ENCODE assay signal across 9 mouse cellular contexts in the genomic region with DNA sequence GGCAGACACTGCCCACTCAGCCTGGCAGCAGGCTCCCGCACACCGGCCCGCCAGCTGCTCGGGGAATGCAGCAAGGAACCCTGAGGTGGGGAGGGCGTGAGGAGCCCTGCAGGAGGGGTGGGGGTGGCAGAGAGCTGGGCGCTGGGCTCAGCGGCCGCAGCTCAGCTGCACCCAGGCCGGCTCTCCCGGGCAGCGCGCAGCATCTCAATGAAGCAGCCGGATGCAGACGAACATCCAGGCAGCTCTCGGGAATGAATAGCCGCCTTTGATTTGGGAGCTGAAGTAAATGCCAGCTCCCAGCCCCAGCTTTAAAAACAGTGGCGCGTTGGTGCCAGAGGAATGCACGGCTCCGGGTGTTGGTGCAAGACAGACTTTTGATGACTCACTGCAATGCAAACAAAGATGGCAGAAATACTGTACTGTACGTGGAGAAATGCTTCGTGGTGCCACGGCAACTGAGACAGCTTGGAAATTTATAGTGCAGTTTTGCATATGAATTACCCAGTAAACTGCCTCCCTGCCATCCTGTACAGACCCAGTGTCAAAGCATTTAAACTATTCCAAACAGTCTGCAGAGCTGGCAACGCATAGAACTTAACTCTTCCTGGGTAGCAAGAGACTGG. TPM values are rescaled to one million over a fixed set of nuclear protein-coding genes. Genes with fewer than 3 reads are reported as not detected.
A peak's percentile ranks its signal among the peaks of the same experiment; 100 is the strongest.
DNase-seq lines count a peak whose midpoint lies in the region; ATAC-seq and TF ChIP-seq lines count a peak whose summit lies in the region.
"Had no signal": no experiment of that assay in that cellular context is flagged by ENCODE, and none has a peak within 500 bp of the region (broad histone marks: within the 10 kb centered on the region; RNA-seq: fewer than 3 reads in every experiment).

No protein-coding gene starts in this region.

- peaks cover 10% of the 10 kb centered on the region for H3K4me1 ChIP-seq in forebrain, embryonic 14.5 days (ENCODE audit: control insufficient read depth, insufficient read depth, low read length)
- H3K4me1 ChIP-seq in intestine, embryonic 16.5 days (ENCODE audit: control insufficient read depth, insufficient read depth, low read length), result peaks cover 15% of the 10 kb centered on the region
- H3K4me1 ChIP-seq in limb, embryonic 12.5 days (replicated peaks), result peaks cover 22% of the 10 kb centered on the region
- H3K4me1 ChIP-seq in midbrain, postnatal 0 days (ENCODE audit: insufficient read depth, low read length), result peaks cover 8% of the 10 kb centered on the region

- 0 out of 2 replicates have a peak, but pooled peaks cover 6% of the 10 kb centered on the region for H3K36me3 ChIP-seq in forebrain, embryonic 14.5 days (ENCODE audit: control insufficient read depth, insufficient read depth, low read length)
- H3K36me3 ChIP-seq in intestine, embryonic 16.5 days (ENCODE audit: control insufficient read depth, insufficient read depth, low read length), result no peaks in the 10 kb centered on the region
- peaks cover 6% of the 10 kb centered on the region; the same call in 1 of the 2 replicates for H3K36me3 ChIP-seq in limb, embryonic 12.5 days
- no peaks in the 10 kb centered on the region for H3K36me3 ChIP-seq in midbrain, postnatal 0 days (ENCODE audit: insufficient read depth, low read length)
- H3K36me3 ChIP-seq: G1E had no signal

- peak overlapping the region; percentile 70 for H3K4me3 ChIP-seq in forebrain, embryonic 14.5 days (ENCODE audit: low read depth, low read length)
- H3K4me3 ChIP-seq in intestine, embryonic 16.5 days (ENCODE audit: low read length), result peak overlapping the region; percentile 51
- H3K4me3 ChIP-seq in limb, embryonic 12.5 days (replicated peaks), result peak overlapping the region; percentile 72
- H3K4me3 ChIP-seq in midbrain, postnatal 0 days (ENCODE audit: low read depth, low read length), result peak overlapping the region; percentile 69

- WGBS in forebrain, embryonic 14.5 days, result 0% methylated on average over 24 of the region's 24 CpGs
- WGBS in intestine, embryonic 16.5 days, result 2% methylated on average over 24 of the region's 24 CpGs
- whole genome bisulfite sequencing in limb, embryonic 12.5 days, result 1% methylated on average over 24 of the region's 24 CpGs
- 2% methylated on average over 23 of the region's 24 CpGs for WGBS in midbrain, postnatal 0 days

- no peaks in the 10 kb centered on the region for H3K27me3 ChIP-seq in forebrain, embryonic 14.5 days (replicated peaks; ENCODE audit: control insufficient read depth, insufficient read depth, low read length)
- 0 out of 2 replicates have a peak, but pooled peaks cover 2% of the 10 kb centered on the region for H3K27me3 ChIP-seq in intestine, embryonic 16.5 days (replicated peaks; ENCODE audit: control insufficient read depth, insufficient read depth, low read length)
- peaks cover 58% of the 10 kb centered on the region for H3K27me3 ChIP-seq in limb, embryonic 12.5 days
- no peaks in the 10 kb centered on the region for H3K27me3 ChIP-seq in midbrain, postnatal 0 days (ENCODE audit: insufficient read depth, low read length)

- H3K9ac ChIP-seq in forebrain, embryonic 14.5 days (ENCODE audit: low read length), result peak overlapping the region; percentile 90
- peak overlapping the region; percentile 73 for H3K9ac ChIP-seq in intestine, embryonic 16.5 days (ENCODE audit: low read depth, low read length)
- peak overlapping the region; percentile 80 for H3K9ac ChIP-seq in limb, embryonic 12.5 days (replicated peaks)
- H3K9ac ChIP-seq in midbrain, postnatal 0 days (replicated peaks; ENCODE audit: low read length, poor library complexity, severe bottlenecking), result peak overlapping the region; percentile 79

- no peak for TF ChIP-seq CTCF in midbrain, postnatal 0 days (IDR thresholded peaks at IDR 0.05)

- intact Hi-C loops in gastrocnemius, postnatal 14 days (cut with DNase I; ENCODE audit: low total_unique reads), result no loop called here

- peak; percentile 86 for ATAC-seq in forebrain, embryonic 14.5 days
- peak; percentile 68 for ATAC-seq in intestine, embryonic 16.5 days
- 0 out of 2 replicates have a peak, but pooled peaks have one; percentile 1 for ATAC-seq in limb, embryonic 12.5 days (ENCODE audit: insufficient number of reproducible peaks, insufficient read depth, low FRiP score, low TSS enrichment, low read depth)
- peak; percentile 80 for ATAC-seq in midbrain, postnatal 0 days (ENCODE audit: low FRiP score)

- no peaks in the 10 kb centered on the region for H3K9me3 ChIP-seq in forebrain, embryonic 14.5 days (replicated peaks; ENCODE audit: control insufficient read depth, low read length)
- no peaks in the 10 kb centered on the region for H3K9me3 ChIP-seq in intestine, embryonic 16.5 days (ENCODE audit: control insufficient read depth, low read length)
- no peaks in the 10 kb centered on the region for H3K9me3 ChIP-seq in limb, embryonic 12.5 days
- H3K9me3 ChIP-seq in midbrain, postnatal 0 days (ENCODE audit: low read length), result no peaks in the 10 kb centered on the region
- H3K9me3 ChIP-seq: G1E had no signal

- H3K4me2 ChIP-seq in forebrain, embryonic 14.5 days (ENCODE audit: low read length), result peak overlapping the region; percentile 96
- H3K4me2 ChIP-seq in intestine, embryonic 16.5 days (ENCODE audit: low read depth, low read length), result peak overlapping the region; percentile 98
- peak overlapping the region; percentile 97 for H3K4me2 ChIP-seq in limb, embryonic 12.5 days
- peak overlapping the region; percentile 96 for H3K4me2 ChIP-seq in midbrain, postnatal 0 days (ENCODE audit: low read depth, low read length, poor library complexity, severe bottlenecking)

- H3K27ac ChIP-seq in forebrain, embryonic 14.5 days (ENCODE audit: low read depth, low read length), result peak overlapping the region; percentile 92
- H3K27ac ChIP-seq in intestine, embryonic 16.5 days (ENCODE audit: low read length), result peak overlapping the region; percentile 53
- H3K27ac ChIP-seq in limb, embryonic 12.5 days, result peak overlapping the region; percentile 86
- H3K27ac ChIP-seq in midbrain, postnatal 0 days (ENCODE audit: low read depth, low read length), result peak overlapping the region; percentile 81

- peak; percentile 33 for DNase-seq in gastrocnemius, postnatal 14 days
- no peak for DNase-seq in gastrocnemius, postnatal 25 days
- peak; percentile 74 for DNase-seq in brain, embryonic 18.5 days (ENCODE audit: low read depth, low spot score)
- peak; percentile 93 for DNase-seq in forebrain, embryonic 14.5 days (ENCODE audit: low spot score)
- peak; percentile 78 for DNase-seq in midbrain, postnatal 0 days (ENCODE audit: low spot score)
- DNase-seq in thymus, postnatal 14 days, result no peak

RNA-seq across cellular contexts. Expression of gene Nacc2, which starts 31.1 kb away (rescaled TPM):
- 10 to 100 TPM; 12.3 to 18.4 TPM for total RNA-seq in gastrocnemius, postnatal 14 days (2021)
- 10 to 100 TPM; 18.2 to 23.7 TPM for total RNA-seq in gastrocnemius, postnatal 25 days (2021)
- polyA plus RNA-seq in forebrain, embryonic 14.5 days (2014; fragmentation: Nextera tagmentation; extraction: Ambion mirVana), result 6.1 and 11.8 TPM in 2 replicates
- 18.6 and 20.4 TPM in 2 replicates for polyA plus RNA-seq in intestine, embryonic 16.5 days (2015; fragmentation: Nextera tagmentation; extraction: Ambion mirVana)
- polyA plus RNA-seq in limb, embryonic 12.5 days (2016; fragmentation: Nextera tagmentation; extraction: Ambion mirVana), result 4.7 TPM in 2 replicates
- 35.2 and 40.7 TPM in 2 replicates for total RNA-seq in midbrain, postnatal 0 days (2014; rRNA removed)
- 21.4 and 23.9 TPM in 2 replicates for polyA plus RNA-seq in midbrain, postnatal 0 days (2015; fragmentation: Nextera tagmentation; extraction: Ambion mirVana)

Comparison
In these comparisons a context has a peak if more than half of its experiments do, and no peak if none do; other contexts are left out.
1. DNase-seq: peak in gastrocnemius, postnatal 14 days (single experiment), brain, embryonic 18.5 days (single experiment), forebrain, embryonic 14.5 days (single experiment) and midbrain, postnatal 0 days (single experiment); none in gastrocnemius, postnatal 25 days (single experiment) and thymus, postnatal 14 days (single experiment).
2. ATAC-seq: peak in every context shown above with its lines; median percentile 86 in forebrain, embryonic 14.5 days; 80 in midbrain, postnatal 0 days; 68 in intestine, embryonic 16.5 days; 1 in limb, embryonic 12.5 days.
3. Peak in every context shown above with its lines, with median percentiles within 50 percentile points of each other: H3K27ac ChIP-seq, H3K4me2 ChIP-seq, H3K4me3 ChIP-seq and H3K9ac ChIP-seq.